In the genomic region with DNA sequence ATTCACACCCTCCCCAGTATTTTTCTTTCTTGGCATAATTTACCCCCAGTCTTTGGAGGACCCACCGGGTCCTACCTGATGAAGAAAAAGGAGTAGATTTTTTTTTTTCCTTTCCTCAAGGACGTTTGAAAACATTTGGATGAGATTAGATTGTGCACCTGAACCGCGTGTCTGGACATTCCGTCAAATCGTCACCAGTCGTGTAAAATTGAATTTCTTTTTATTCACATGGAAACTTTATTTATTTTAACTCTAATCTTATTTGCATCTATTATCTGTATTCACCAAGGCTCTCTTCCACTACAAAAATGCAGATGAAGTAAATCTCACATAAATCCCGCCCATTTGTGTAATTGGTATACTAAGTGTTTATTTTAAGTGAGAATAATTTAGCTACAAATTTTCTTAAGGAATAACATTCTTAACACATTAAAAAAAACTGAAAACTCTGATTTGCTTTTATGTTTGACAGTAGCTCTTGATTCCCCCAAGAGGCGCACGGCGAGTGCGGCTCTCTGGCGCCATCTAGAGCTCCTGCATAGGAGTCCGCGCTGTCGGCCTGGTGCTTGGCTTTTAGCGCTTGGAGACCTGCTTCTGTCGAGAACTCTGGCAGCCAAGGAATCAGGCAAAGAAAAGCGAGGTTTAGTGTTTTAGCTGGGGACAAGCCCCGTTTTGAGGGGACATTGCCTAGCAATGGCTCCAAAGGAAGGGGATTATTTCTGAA, we compare ENCODE assay signal across 8 mouse cellular contexts. TPM values are rescaled to one million over a fixed set of nuclear protein-coding genes. Genes with fewer than 3 reads are reported as not detected.
DNase-seq lines count a peak whose midpoint lies in the region; ATAC-seq and TF ChIP-seq lines count a peak whose summit lies in the region.

No protein-coding gene starts in this region.

- peak overlapping the region; percentile 53 for H3K9ac ChIP-seq in forebrain, embryonic 16.5 days (replicated peaks; ENCODE audit: low read depth, low read length)
- no peak overlapping the region for H3K9ac ChIP-seq in lung, embryonic 14.5 days

- DNase-seq in G1E (ENCODE audit: low spot score), result peak; percentile 84
- peak; percentile 81 to 86 for DNase-seq in cerebellum, adult 18-20 months
- peak; percentile 94 for DNase-seq in heart, postnatal 4 days
- DNase-seq in layer of hippocampus, adult 2 months (ENCODE audit: low spot score in 2 of 2), result peak; percentile 81 to 88
- DNase-seq in lung, embryonic 14.5 days, result peak; percentile 98
- DNase-seq in ovary, adult 18-20 months (ENCODE audit: low spot score), result peak; percentile 77
- peak; percentile 91 for DNase-seq in thymus, postnatal 0 days (ENCODE audit: low spot score)

- ATAC-seq in G1E (ENCODE audit: extremely low read depth, insufficient number of reproducible peaks, low FRiP score, poor library complexity, severe bottlenecking), result no peak
- peak; percentile 73 for ATAC-seq in forebrain, embryonic 16.5 days
- 0 out of 2 replicates have a peak, but pooled peaks have one; percentile 50 for ATAC-seq in lung, embryonic 14.5 days (ENCODE audit: insufficient read depth)

- WGBS in forebrain, embryonic 16.5 days, result 2% methylated on average over 20 of the region's 20 CpGs
- 3% methylated on average over 20 of the region's 20 CpGs for WGBS in lung, embryonic 14.5 days

- peak overlapping the region; percentile 44 for H3K4me2 ChIP-seq in forebrain, embryonic 16.5 days (ENCODE audit: low read length)
- peak overlapping the region; percentile 30 for H3K4me2 ChIP-seq in lung, embryonic 14.5 days

- H3K27me3 ChIP-seq in G1E (ENCODE audit: insufficient read depth, low read length), result peaks cover 50% of the 10 kb centered on the region
- H3K27me3 ChIP-seq in forebrain, embryonic 16.5 days (replicated peaks; ENCODE audit: control insufficient read depth, insufficient read depth, low read length), result peaks cover 10% of the 10 kb centered on the region; the same call in 1 of the 2 replicates
- H3K27me3 ChIP-seq in lung, embryonic 14.5 days (ENCODE audit: insufficient read depth, low read length), result peaks cover 80% of the 10 kb centered on the region

- peaks cover 27% of the 10 kb centered on the region for H3K4me1 ChIP-seq in G1E (ENCODE audit: insufficient read depth, low read depth, low read length)
- H3K4me1 ChIP-seq in forebrain, embryonic 16.5 days (replicated peaks; ENCODE audit: control insufficient read depth, insufficient read depth, low read length), result peaks cover 31% of the 10 kb centered on the region
- 0 out of 2 replicates have a peak, but pooled peaks cover under 1% of the 10 kb centered on the region for H3K4me1 ChIP-seq in lung, embryonic 14.5 days (ENCODE audit: insufficient read depth)

- peak; percentile 68 for TF ChIP-seq CTCF in G1E (IDR thresholded peaks at IDR 0.05; ENCODE audit: low read depth, low read length)
- TF ChIP-seq CTCF in layer of hippocampus, adult 2 months (conservative IDR thresholded peaks at IDR 0.05), result peak; percentile 100
- peak; percentile 93 for TF ChIP-seq CTCF in lung, embryonic 14.5 days (IDR thresholded peaks at IDR 0.05; ENCODE audit: low read depth)

- H3K27ac ChIP-seq in forebrain, embryonic 16.5 days (ENCODE audit: low read length), result peak overlapping the region; percentile 85
- no peak overlapping the region for H3K27ac ChIP-seq in layer of hippocampus, adult 2 months
- no peak overlapping the region for H3K27ac ChIP-seq in lung, embryonic 14.5 days (ENCODE audit: low read depth)

- no peaks in the 10 kb centered on the region for H3K36me3 ChIP-seq in G1E (replicated peaks)
- H3K36me3 ChIP-seq in forebrain, embryonic 16.5 days (ENCODE audit: control insufficient read depth, insufficient read depth), result no peaks in the 10 kb centered on the region
- H3K36me3 ChIP-seq in lung, embryonic 14.5 days (ENCODE audit: insufficient read depth), result no peaks in the 10 kb centered on the region

- H3K4me3 ChIP-seq in G1E (ENCODE audit: low read depth, low read length), result peak overlapping the region; percentile 71
- H3K4me3 ChIP-seq in forebrain, embryonic 16.5 days (replicated peaks; ENCODE audit: low read length), result peak overlapping the region; percentile 31
- no peak overlapping the region; the same call in 1 of the 2 replicates for H3K4me3 ChIP-seq in layer of hippocampus, adult 2 months
- peak overlapping the region; percentile 6; the same call in 1 of the 2 replicates for H3K4me3 ChIP-seq in lung, embryonic 14.5 days (ENCODE audit: low read depth, low read length)

- peaks cover 14% of the 10 kb centered on the region for H3K9me3 ChIP-seq in G1E (replicated peaks)
- no peaks in the 10 kb centered on the region for H3K9me3 ChIP-seq in forebrain, embryonic 16.5 days (ENCODE audit: control insufficient read depth, low read length)
- no peaks in the 10 kb centered on the region for H3K9me3 ChIP-seq in lung, embryonic 14.5 days (ENCODE audit: low read depth, low read length)

RNA-seq across cellular contexts. Expression of gene Sp9, which starts 6.6 kb away (rescaled TPM):
- total RNA-seq in G1E (2014; fragmentation: Nextera tagmentation) (0.23 TPM in 1 of 2 replicates, not detected in the other), G1E (2017) (0.27 and 0.35 TPM in 2 replicates)
- 0.43 and 0.65 TPM in 2 replicates for polyA plus RNA-seq in G1E (2012)
- 6.6 and 8.8 TPM in 2 replicates for polyA plus RNA-seq in forebrain, embryonic 16.5 days (2015; fragmentation: Nextera tagmentation; extraction: Ambion mirVana)
- total RNA-seq in heart, postnatal 4 days (2021), result not detected
- 1 to 10 TPM; 3.8 to 4.3 TPM for total RNA-seq in layer of hippocampus, adult 2 months (2021)
- not detected in 2 replicates for polyA plus RNA-seq in lung, embryonic 14.5 days (2014; fragmentation: Nextera tagmentation; extraction: Ambion mirVana)
- polyA plus RNA-seq in thymus, postnatal 0 days (2015; fragmentation: Nextera tagmentation; extraction: Ambion mirVana), result 0.03 TPM in 1 of 2 replicates, not detected in the other

RNA-seq across cellular contexts. Expression of gene Scrn3, which starts 34.1 kb away (rescaled TPM):
- total RNA-seq in G1E (2014; fragmentation: Nextera tagmentation), result 53.1 and 58.5 TPM in 2 replicates
- total RNA-seq in G1E (2017), result 29.4 and 42.1 TPM in 2 replicates
- 2.3 and 2.8 TPM in 2 replicates for polyA plus RNA-seq in G1E (2012)
- 8.7 and 9.1 TPM in 2 replicates for polyA plus RNA-seq in forebrain, embryonic 16.5 days (2015; fragmentation: Nextera tagmentation; extraction: Ambion mirVana)
- 10 to 100 TPM; 11.2 to 16.6 TPM for total RNA-seq in heart, postnatal 4 days (2021)
- total RNA-seq in layer of hippocampus, adult 2 months (2021), result 10 to 100 TPM; 19.3 to 22.3 TPM
- polyA plus RNA-seq in lung, embryonic 14.5 days (2014; fragmentation: Nextera tagmentation; extraction: Ambion mirVana), result 15.0 and 15.9 TPM in 2 replicates
- 7.1 and 7.6 TPM in 2 replicates for polyA plus RNA-seq in thymus, postnatal 0 days (2015; fragmentation: Nextera tagmentation; extraction: Ambion mirVana)

RNA-seq across cellular contexts. Expression of gene Cir1, which starts 34.2 kb away (rescaled TPM):
- total RNA-seq in G1E (2014; fragmentation: Nextera tagmentation) (24.4 and 27.2 TPM in 2 replicates), G1E (2017) (15.7 and 21.7 TPM in 2 replicates)
- polyA plus RNA-seq in G1E (2012), result 11.9 and 12.8 TPM in 2 replicates
- 24.6 and 26.6 TPM in 2 replicates for polyA plus RNA-seq in forebrain, embryonic 16.5 days (2015; fragmentation: Nextera tagmentation; extraction: Ambion mirVana)
- 10 to 100 TPM; 10.8 to 11.1 TPM for total RNA-seq in heart, postnatal 4 days (2021)
- total RNA-seq in layer of hippocampus, adult 2 months (2021), result 10 to 100 TPM; 31.6 to 32.6 TPM
- 20.9 and 23.8 TPM in 2 replicates for polyA plus RNA-seq in lung, embryonic 14.5 days (2014; fragmentation: Nextera tagmentation; extraction: Ambion mirVana)
- 29.7 and 30.9 TPM in 2 replicates for polyA plus RNA-seq in thymus, postnatal 0 days (2015; fragmentation: Nextera tagmentation; extraction: Ambion mirVana)

RNA-seq across cellular contexts. Expression of gene Ola1, which starts 59.6 kb away (rescaled TPM):
- total RNA-seq in G1E (2014; fragmentation: Nextera tagmentation), result 180 and 192 TPM in 2 replicates
- total RNA-seq in G1E (2017), result 108 and 124 TPM in 2 replicates
- polyA plus RNA-seq in G1E (2012), result 47.1 and 59.0 TPM in 2 replicates
- 98.5 and 105 TPM in 2 replicates for polyA plus RNA-seq in forebrain, embryonic 16.5 days (2015; fragmentation: Nextera tagmentation; extraction: Ambion mirVana)
- 10 to 100 TPM; 67.3 to 68.2 TPM for total RNA-seq in heart, postnatal 4 days (2021)
- total RNA-seq in layer of hippocampus, adult 2 months (2021), result 100 to 1,000 TPM; 119 to 123 TPM
- polyA plus RNA-seq in lung, embryonic 14.5 days (2014; fragmentation: Nextera tagmentation; extraction: Ambion mirVana), result 79.2 and 80.9 TPM in 2 replicates
- 90.4 and 92.0 TPM in 2 replicates for polyA plus RNA-seq in thymus, postnatal 0 days (2015; fragmentation: Nextera tagmentation; extraction: Ambion mirVana)
